Mouse (Mus musculus): ENCODE measurements around the gene Fbxo28. TPM values are rescaled to one million over a fixed set of nuclear protein-coding genes. Genes with fewer than 3 reads are reported as not detected.

Gene Fbxo28
- total RNA-seq (2014; rRNA removed) (26.0 and 35.0 TPM in 2 replicates), polyA plus RNA-seq (2015; fragmentation: Nextera tagmentation; extraction: Ambion mirVana) (14.9 and 15.8 TPM in 2 replicates)

- ATAC-seq (peak; percentile 98), DNase-seq (ENCODE audit: low spot score) (peak; percentile 96)
- Histone ChIP-seq H3K27me3 (ENCODE audit: insufficient read depth, low read length) (no peaks in the 10 kb centered on the region), H3K9ac (replicated peaks; ENCODE audit: low read length) (peak within 1 kb of the TSS; percentile 96), H3K9me3 (ENCODE audit: low read length) (no peaks in the 10 kb centered on the region), H3K27ac (peak within 1 kb of the TSS; percentile 90), H3K4me1 (ENCODE audit: insufficient read depth, low read length) (peaks cover 9% of the 10 kb centered on the region; the same call in 1 of the 2 replicates), H3K4me3 (ENCODE audit: low read length) (peak within 1 kb of the TSS; percentile 95), H3K4me2 (ENCODE audit: low read depth, low read length) (peak within 1 kb of the TSS; percentile 91), H3K36me3 (ENCODE audit: insufficient read depth, low read length) (no peaks in the 10 kb centered on the region)
- TF ChIP-seq CTCF (IDR thresholded peaks at IDR 0.05; ENCODE audit: low read depth), result no peak
- under 1% methylated on average over 70 of the region's 93 CpGs for WGBS
Observed at GRCm38 (mm10) chr1:182340821-182341781, at the start of gene Fbxo28. Gene Fbxo28, minus strand, starts transcription at chr1:182341629.

DNA sequence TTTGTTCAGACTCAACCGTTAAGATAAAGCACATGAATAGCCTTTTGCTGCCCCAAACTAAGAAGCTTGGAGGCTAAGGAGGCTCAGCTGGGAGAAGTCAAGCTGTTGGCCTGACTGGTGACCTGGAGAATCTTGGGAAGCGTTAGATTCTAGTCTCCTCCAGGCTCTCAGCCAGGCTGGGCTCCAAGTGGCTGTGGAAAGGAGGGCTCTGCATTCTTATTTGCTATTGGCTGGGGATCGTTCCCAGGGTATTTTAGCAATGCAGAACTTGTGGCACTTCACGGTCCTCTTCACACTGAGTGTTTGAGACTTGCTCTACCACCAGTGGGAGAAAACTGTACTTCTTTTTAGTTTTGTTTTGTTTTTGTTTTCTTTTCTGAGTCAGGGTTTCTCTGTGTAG lies 47.3 kb upstream of the Fbxo28 start:
- no peak overlapping the region for H3K4me3 ChIP-seq (ENCODE audit: low read length)
- no peak overlapping the region for H3K4me2 ChIP-seq (ENCODE audit: low read depth, low read length)
- 35% methylated on average over 4 of the region's 4 CpGs for WGBS
- H3K9me3 ChIP-seq (ENCODE audit: low read length), result no peaks in the 10 kb centered on the region
- no peak for ATAC-seq
- no peak for TF ChIP-seq CTCF (IDR thresholded peaks at IDR 0.05; ENCODE audit: low read depth)
- no peaks in the 10 kb centered on the region for H3K36me3 ChIP-seq (ENCODE audit: insufficient read depth, low read length)
- no peaks in the 10 kb centered on the region for H3K27me3 ChIP-seq (ENCODE audit: insufficient read depth, low read length)
- DNase-seq (ENCODE audit: low spot score), result no peak
- no peaks in the 10 kb centered on the region; the same call in 1 of the 2 replicates for H3K4me1 ChIP-seq (ENCODE audit: insufficient read depth, low read length)
- H3K27ac ChIP-seq, result no peak overlapping the region
- H3K9ac ChIP-seq (replicated peaks; ENCODE audit: low read length), result no peak overlapping the region

DNA sequence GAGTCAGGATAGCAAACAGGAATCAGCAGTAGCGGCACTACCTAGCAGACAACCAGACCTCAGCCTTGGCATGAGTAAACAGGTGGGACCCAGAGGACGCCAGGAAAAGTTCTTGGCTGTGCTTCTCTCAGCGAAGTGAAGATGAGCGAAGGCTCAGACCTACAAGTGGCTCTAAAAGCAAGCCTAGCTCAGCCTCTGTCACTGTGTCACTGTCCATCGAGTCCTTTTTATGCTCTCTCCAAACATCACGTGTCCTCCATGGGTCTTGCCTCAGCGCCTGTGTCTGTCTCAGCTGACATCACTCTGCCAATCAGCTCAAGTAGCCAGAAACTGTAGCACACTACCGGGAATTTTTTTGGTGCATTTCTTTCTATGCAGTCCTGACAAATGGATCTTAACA lies 45.0 kb upstream of the Fbxo28 start:
- ATAC-seq, result no peak
- Histone ChIP-seq H3K9me3 (ENCODE audit: low read length) (no peaks in the 10 kb centered on the region), H3K9ac (replicated peaks; ENCODE audit: low read length) (no peak overlapping the region), H3K27ac (no peak overlapping the region), H3K27me3 (ENCODE audit: insufficient read depth, low read length) (no peaks in the 10 kb centered on the region), H3K4me2 (ENCODE audit: low read depth, low read length) (no peak overlapping the region), H3K4me1 (ENCODE audit: insufficient read depth, low read length) (no peaks in the 10 kb centered on the region; the same call in 1 of the 2 replicates), H3K36me3 (ENCODE audit: insufficient read depth, low read length) (no peaks in the 10 kb centered on the region), H3K4me3 (ENCODE audit: low read length) (no peak overlapping the region)
- 91% methylated on average over 8 of the region's 8 CpGs for WGBS
- DNase-seq (ENCODE audit: low spot score), result no peak
- TF ChIP-seq CTCF (IDR thresholded peaks at IDR 0.05; ENCODE audit: low read depth), result no peak

GRCm38 (mm10) chr1:182383096-182383495 lies 41.7 kb upstream of the Fbxo28 start:
- WGBS, result 44% methylated on average over 9 of the region's 9 CpGs
- ATAC-seq (no peak), DNase-seq (ENCODE audit: low spot score) (no peak)
- Histone ChIP-seq H3K4me2 (ENCODE audit: low read depth, low read length) (no peak overlapping the region), H3K4me1 (ENCODE audit: insufficient read depth, low read length) (no peaks in the 10 kb centered on the region), H3K9me3 (ENCODE audit: low read length) (no peaks in the 10 kb centered on the region), H3K4me3 (ENCODE audit: low read length) (no peak overlapping the region), H3K27ac (no peak overlapping the region), H3K27me3 (ENCODE audit: insufficient read depth, low read length) (no peaks in the 10 kb centered on the region), H3K9ac (replicated peaks; ENCODE audit: low read length) (no peak overlapping the region), H3K36me3 (ENCODE audit: insufficient read depth, low read length) (no peaks in the 10 kb centered on the region)
- TF ChIP-seq CTCF (IDR thresholded peaks at IDR 0.05; ENCODE audit: low read depth), result no peak

DNA sequence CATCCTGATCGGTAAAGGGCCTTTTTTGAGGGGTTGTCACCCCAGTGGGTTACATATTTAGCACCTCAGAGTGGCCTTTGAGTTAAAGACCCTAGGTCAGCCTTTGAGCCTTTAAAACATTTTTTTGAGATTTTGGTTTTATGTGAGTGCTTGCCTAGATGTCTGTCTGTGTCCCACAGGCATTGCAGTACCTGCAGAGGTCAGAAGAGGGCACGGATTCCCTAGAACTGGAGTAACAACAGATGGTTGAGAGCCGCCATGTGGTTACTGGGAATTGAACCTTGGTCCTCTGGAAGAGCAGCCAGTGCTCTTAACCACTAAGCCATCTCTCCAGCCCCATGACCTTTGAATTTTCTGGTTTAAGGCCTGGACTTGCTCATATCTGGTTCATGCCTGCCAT lies 39.9 kb upstream of the Fbxo28 start:
- Histone ChIP-seq H3K27me3 (ENCODE audit: insufficient read depth, low read length) (no peaks in the 10 kb centered on the region), H3K27ac (no peak overlapping the region), H3K4me2 (ENCODE audit: low read depth, low read length) (no peak overlapping the region), H3K9ac (replicated peaks; ENCODE audit: low read length) (no peak overlapping the region), H3K9me3 (ENCODE audit: low read length) (no peaks in the 10 kb centered on the region), H3K4me3 (ENCODE audit: low read length) (no peak overlapping the region), H3K36me3 (ENCODE audit: insufficient read depth, low read length) (no peaks in the 10 kb centered on the region), H3K4me1 (ENCODE audit: insufficient read depth, low read length) (0 out of 2 replicates have a peak, but pooled peaks cover under 1% of the 10 kb centered on the region)
- ATAC-seq (no peak), DNase-seq (ENCODE audit: low spot score) (no peak)
- 88% methylated on average over 3 of the region's 3 CpGs for WGBS
- TF ChIP-seq CTCF (IDR thresholded peaks at IDR 0.05; ENCODE audit: low read depth), result 0 out of 2 replicates have a peak, but pooled peaks have one; percentile 15

GRCm38 (mm10) chr1:182380683-182381082 lies 39.3 kb upstream of the Fbxo28 start:
- no peak for DNase-seq (ENCODE audit: low spot score)
- WGBS, result 82% methylated on average over 7 of the region's 7 CpGs
- Histone ChIP-seq H3K9ac (replicated peaks; ENCODE audit: low read length) (no peak overlapping the region), H3K4me3 (ENCODE audit: low read length) (no peak overlapping the region), H3K36me3 (ENCODE audit: insufficient read depth, low read length) (no peaks in the 10 kb centered on the region), H3K27me3 (ENCODE audit: insufficient read depth, low read length) (no peaks in the 10 kb centered on the region), H3K4me1 (ENCODE audit: insufficient read depth, low read length) (0 out of 2 replicates have a peak, but pooled peaks cover 2% of the 10 kb centered on the region), H3K4me2 (ENCODE audit: low read depth, low read length) (no peak overlapping the region), H3K9me3 (ENCODE audit: low read length) (no peaks in the 10 kb centered on the region), H3K27ac (no peak overlapping the region)
- no peak for TF ChIP-seq CTCF (IDR thresholded peaks at IDR 0.05; ENCODE audit: low read depth)
- ATAC-seq, result no peak
